Mouse (Mus musculus): ENCODE results near the gene Eif4ebp2.

DNA sequence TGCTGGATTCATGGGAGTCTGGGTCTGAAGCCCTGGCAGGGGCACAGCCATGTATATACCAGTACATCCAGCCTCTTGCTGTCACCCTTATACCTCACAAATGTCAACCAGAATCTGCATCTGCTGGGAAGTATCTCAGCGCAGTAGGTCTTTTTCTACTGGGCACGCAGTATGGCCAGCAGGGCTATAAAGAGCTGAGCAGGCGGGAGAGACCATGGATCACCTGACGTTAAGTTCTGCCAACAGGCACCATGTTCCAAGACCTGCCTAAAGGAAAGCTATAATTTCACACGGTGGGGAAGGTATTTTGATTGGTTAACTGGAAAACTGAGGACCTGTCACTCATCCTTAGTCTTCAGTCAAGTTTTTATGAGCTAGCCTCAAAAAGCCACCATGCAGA, 23.4 kb downstream of the Eif4ebp2 start:
- no peak for TF ChIP-seq CTCF (IDR thresholded peaks at IDR 0.05; ENCODE audit: control insufficient read depth, insufficient read depth, insufficient read length)
- TF ChIP-seq MYOD1 (IDR thresholded peaks at IDR 0.05; ENCODE audit: control insufficient read depth, insufficient read length, low read depth), result no peak
- TF ChIP-seq CEBPB (IDR thresholded peaks at IDR 0.05; ENCODE audit: low read depth), result no peak
